Mouse (Mus musculus): ENCODE measurements around the gene Coa3.
"Not testable (repeated sequence)": the region's sequence is repeated elsewhere in the genome, so short reads cannot be mapped to it uniquely, and the experiment has no call there.

Coa3 gene

DNA sequence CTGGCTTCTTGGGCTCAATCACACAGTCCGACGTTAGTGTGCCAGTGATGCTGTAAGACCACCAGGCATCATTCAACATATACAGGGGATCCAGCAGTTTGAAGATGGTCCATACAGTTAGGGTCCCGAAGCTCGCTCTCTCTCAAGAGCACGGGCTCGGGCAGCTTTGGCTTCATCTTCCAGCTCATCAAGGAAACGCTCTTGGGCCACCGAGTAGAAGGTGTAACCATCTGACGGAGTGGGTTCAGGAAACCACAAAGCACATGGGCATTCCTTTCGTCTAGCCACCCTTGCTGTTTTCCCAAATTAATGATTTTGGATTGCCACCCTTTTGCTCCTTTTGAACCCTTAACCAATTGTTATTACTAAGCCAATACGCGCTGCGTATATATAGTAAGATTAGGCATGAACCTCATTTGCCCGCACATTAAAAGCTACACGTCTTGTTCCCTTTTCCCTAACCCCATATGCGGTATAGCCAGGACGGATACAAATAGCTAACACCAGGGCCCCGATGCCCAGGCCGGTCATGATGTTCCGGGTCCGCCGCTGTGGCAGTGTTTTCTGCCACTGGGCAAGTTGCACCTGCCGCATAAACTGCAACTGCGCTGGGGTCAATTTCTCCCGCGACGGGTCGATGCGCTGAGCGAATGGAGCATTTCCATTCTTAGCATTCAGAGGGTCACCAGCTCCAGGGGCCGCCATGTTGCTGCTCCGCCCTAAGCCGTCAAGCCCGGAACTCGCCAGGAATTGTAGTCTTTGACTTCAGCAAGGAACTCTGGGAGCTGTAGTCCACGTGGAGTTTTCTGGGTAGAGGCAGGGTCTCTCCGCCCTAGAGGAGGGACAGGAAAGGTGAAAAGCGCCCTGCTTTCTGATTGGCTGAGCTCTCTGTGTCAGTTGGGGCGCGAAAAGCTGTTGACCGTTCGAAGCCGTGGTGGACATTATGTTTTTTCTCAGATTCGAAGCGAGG lies at the start of gene Coa3, which contains the start of gene Cntd1:
Gene Coa3, minus strand, starts transcription at position 892 of the 970 bp plus-strand sequence.
Gene Cntd1, plus strand, starts transcription at position 790 of the 970 bp plus-strand sequence.
- DNase-seq (ENCODE audit: inconsistent ontology term): peak; percentile 88

DNA sequence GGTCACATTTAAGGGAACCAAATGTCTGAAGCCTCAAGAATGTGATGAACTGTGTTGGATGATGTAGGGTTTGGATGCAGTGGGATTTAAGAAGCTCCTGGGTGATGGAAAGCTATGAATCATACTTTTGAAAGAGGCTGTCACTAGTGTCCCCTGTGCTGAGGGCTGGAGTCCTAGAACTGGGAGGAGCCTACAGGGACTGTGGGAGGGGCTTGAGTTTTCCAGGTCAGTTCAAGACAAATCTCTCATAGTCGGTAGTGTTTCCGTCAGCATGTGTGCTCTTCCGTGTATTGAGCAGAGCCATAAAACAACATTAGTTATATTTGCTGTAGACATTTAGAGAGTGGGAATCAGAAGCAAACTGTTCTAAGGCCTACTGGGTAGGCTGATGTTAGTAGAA lies 48.4 kb upstream of the Coa3 start:
- DNase-seq (ENCODE audit: inconsistent ontology term): no peak

DNA sequence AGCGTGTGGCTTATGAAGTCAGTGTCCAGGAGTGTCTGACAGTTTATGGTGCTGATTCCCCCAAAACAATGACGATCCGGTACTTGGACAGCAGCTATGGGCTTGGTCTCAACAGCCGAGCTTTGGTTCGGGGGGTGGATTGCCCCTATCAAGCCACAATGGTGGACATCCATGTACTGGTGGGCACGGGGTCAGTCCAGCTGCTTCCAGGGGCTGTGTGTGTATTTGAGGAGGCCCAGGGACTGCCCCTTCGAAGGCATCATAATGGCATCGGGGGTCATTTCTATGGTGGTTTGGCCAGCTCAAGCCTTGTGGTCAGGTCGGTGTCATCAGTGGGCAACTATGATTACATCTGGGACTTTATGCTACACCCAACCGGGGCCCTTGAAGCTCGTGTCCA lies 47.2 kb upstream of the Coa3 start:
- DNase-seq (ENCODE audit: inconsistent ontology term): no peak

DNA sequence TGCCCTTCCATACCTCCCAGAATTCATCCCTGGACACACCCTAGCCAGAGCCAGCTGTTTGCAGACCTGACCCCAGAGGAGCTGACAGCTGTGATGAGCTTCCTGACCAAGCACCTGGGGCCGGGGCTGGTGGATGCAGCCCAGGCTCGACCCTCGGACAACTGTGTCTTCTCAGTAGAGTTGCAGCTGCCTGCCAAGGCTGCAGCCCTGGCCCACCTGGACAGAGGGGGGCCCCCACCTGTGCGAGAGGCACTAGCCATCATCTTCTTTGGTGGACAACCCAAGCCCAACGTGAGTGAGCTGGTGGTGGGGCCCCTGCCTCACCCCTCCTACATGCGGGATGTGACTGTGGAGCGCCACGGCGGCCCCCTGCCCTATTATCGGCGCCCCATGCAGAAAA lies 46.3 kb upstream of the Coa3 start:
- DNase-seq (ENCODE audit: inconsistent ontology term): not testable (repeated sequence)

GRCm38 (mm10) chr11:101324763-101325162 lies 45.8 kb upstream of the Coa3 start, which contains the start of gene Aoc2:
Gene Aoc2 (plus strand): TSS chr11:101325063.
- DNase-seq (ENCODE audit: inconsistent ontology term): no peak

GRCm38 (mm10) chr11:101323609-101324008 lies 44.7 kb upstream of the Coa3 start:
- peak; percentile 59 for DNase-seq (ENCODE audit: inconsistent ontology term)

DNA sequence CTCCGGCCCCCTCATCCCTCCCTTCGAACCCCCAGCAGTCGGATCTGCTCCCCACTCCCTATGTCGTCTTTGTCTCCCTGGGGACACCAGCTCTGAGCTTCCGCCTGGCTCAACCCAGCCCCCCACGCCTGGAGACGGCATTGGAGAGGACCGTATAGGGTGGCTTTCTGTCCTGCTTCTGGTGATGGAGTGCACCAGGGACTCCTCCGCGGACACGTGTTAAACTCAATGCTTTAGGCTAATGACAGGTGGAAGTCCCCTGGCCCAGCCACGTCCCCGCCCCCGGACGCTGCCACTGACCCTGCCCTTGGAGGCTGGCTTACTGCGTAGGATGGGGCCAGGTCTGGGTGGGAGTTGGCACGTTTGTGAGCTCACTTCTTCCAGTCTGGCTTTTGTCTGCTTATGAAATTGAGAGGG lies 37.6 kb upstream of the Coa3 start:
- peak; percentile 64 for DNase-seq (ENCODE audit: inconsistent ontology term)

DNA sequence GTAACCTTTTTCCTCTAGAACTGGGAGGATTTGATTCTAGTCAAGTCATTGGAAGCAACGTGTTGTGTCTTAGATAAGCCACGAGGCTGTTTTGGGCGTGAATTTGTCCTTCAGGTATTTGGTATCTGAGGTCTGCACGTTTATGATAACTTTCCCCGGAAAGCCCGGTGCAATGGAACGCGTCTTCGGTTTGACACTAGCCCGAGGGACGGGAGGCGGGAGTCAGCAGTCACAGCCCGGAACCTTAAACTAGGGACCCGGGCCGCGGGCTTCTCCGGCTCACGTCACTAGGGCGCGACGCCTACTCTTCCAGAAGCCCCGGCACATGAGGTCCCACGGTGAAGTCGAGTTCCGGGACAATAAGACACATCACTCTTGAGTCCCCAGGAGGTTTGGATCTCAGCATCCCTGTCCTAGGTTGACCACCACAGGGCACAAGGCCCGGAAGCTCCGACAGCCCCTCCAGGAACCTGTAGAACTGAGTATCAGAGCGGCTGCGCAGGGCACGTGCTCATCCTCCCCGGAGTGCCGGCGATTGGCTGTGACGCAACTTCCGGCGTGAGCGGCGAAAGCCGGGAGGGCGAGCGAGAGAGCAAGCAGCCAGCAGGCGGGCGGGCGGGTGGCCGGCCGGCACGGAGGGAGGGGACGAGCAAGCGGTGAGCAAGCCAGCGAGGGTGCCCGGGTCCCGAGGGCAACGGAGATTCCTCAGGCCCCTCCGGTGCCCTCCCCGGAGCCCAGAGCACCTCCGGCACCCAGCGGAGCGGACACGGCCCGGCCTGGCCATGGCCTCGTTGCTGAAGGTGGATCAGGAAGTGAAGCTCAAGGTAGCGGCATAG lies 37.0 kb upstream of the Coa3 start, which contains the start of gene Psme3:
Gene Psme3, plus strand, starts transcription at position 549 of the 836 bp plus-strand sequence.
- DNase-seq (ENCODE audit: inconsistent ontology term): peak; percentile 95

DNA sequence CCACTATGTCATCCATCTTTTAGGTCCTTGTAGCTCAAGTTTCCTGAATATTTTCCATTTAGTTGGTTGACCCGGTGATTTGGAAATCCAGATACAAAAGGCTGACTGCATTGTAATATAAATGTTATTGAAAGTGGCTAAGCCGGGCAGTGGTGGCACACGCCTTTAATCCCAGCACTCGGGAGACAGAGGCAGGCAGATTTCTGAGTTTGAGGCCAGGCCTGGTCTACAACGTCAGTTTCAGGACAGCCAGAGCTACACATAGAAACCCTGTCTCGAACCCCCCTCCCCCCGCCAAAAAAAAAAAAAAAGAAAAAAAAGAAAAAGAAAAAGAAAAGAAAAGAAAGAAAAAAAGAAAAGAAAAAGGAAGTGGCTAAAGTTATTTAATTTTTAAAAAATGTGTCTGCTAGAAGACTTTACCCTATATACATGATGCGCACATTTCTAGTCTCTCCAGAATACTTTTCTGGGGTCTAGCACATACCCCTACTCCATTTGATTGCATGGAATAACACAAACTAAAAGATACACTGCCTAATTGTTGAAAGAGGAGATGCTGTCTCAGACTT lies 36.3 kb upstream of the Coa3 start:
- no peak for DNase-seq (ENCODE audit: inconsistent ontology term)

DNA sequence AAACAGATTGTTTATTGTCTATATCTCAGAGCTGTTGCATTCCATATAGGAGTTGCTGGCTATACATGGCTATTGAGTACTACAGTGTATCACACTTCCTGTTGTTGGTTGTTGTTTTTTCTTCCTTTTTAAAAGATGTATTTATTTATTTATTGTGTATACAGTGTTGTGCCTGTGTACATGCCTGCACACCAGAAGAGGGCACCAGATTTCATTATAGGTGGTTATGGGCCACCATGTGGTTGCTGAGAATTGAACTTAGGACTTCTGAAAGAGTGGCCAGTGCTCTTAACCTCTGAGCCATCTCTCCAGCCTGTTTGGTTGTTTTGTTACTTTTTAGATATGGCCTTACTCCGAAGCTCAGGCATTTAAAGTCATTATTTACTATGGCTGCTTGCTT lies 35.7 kb upstream of the Coa3 start:
- DNase-seq (ENCODE audit: inconsistent ontology term): no peak

- no peak for DNase-seq (ENCODE audit: inconsistent ontology term)
These were observed 33.2 kb upstream of the Coa3 start for GRCm38 (mm10) chr11:101312150-101312549.

- DNase-seq (ENCODE audit: inconsistent ontology term): no peak
These were observed 32.2 kb upstream of the Coa3 start for GRCm38 (mm10) chr11:101311083-101311482.

GRCm38 (mm10) chr11:101307744-101308143 lies 28.8 kb upstream of the Coa3 start:
- no peak for DNase-seq (ENCODE audit: inconsistent ontology term)

- DNase-seq (ENCODE audit: inconsistent ontology term): peak; percentile 94
These were observed 23.3 kb upstream of the Coa3 start, which contains the start of gene Becn1 for GRCm38 (mm10) chr11:101302004-101302798. Gene Becn1 (minus strand): TSS chr11:101302286.

DNA sequence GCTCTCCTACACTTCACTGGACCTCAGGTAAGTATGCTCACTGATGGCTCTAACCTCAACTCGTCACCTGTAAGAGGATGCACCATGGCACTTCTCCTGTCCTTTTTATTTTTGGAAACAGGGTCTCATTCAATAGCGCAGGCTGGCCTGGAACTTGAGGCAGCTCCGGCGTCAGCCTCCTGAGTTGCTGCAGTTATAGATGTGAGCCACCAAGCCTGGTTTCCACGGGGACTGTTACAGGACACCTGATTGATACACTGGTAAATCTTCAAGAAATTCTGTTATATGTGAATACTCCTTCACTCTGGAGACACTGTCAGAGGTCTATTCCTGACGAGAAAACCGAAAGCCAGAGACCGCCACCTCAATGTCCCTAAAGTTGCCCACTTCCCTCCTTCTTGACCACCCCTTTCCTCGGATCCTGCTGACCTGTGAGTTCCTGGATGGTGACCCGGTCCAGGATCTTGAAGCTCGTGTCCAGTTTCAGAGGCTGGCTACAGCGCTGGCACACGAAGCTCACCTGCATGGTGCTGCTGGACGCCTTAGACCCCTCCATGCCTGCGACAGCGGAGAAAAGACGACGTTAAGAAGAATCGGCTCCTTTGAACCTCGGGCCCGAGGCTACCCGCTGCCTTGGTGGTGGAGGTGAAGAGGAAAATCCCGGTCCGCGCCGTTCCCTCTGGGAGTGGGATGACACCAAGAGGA lies 22.5 kb upstream of the Coa3 start:
- no peak for DNase-seq (ENCODE audit: inconsistent ontology term)

DNA sequence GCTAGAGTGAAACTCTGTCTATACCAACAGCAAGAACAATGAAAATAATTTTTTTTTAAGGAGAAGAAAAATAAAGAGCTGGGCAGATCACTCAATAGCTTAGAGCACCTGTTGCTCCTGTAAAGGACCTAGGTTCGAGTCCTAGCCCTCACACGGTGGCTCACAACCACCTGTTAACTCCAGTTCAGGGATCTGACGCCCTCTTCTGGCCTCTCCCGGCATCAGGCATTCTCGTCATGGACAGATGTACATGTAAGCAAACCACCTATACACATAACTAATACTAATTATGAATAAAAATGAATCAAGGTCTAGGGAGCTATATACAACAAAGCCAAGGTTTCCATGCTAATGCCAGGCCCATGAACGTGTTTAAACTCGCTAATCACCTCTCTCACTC lies 22.0 kb upstream of the Coa3 start:
- no peak for DNase-seq (ENCODE audit: inconsistent ontology term)

DNA sequence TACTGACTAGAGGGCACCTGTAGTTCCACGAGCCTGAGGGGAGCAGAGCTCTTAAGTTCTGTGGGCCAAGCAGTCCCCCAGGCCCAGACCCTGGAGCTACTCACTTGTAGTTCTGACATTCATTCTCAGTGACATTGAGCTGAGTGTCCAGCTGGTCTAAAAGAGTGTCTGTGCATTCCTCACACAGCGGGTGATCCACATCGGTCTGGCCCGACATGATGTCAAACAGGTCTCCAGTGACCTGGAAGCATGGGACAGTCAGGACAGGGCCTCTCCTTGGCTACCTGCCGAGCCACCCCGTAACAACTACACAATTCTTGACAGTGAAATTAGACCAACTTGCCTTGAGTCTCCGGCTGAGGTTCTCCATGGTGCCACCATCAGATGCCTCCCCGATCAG lies 16.3 kb upstream of the Coa3 start:
- DNase-seq (ENCODE audit: inconsistent ontology term): peak; percentile 86

GRCm38 (mm10) chr11:101291231-101291630 lies 12.3 kb upstream of the Coa3 start:
- DNase-seq (ENCODE audit: inconsistent ontology term): no peak

DNA sequence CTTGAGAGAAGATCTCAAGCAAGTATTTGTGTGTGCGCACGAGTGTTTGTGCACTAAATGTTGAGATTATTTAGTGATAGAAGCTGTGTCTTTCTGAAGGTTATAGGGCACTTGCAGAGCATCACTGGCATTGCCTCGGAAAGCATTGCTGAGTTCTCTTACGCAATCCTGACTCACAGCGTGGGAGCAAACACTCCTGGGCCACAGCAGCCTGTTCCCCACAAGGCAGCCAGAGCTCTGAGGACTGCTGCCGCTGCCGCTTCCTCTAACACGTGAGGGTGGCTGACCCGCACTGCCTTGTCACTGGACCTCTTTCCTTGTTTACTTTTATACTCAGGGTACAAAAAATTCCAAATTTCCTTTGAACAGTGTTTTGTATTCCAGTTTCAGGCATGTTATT lies 8.4 kb upstream of the Coa3 start:
- DNase-seq (ENCODE audit: inconsistent ontology term): no peak

DNA sequence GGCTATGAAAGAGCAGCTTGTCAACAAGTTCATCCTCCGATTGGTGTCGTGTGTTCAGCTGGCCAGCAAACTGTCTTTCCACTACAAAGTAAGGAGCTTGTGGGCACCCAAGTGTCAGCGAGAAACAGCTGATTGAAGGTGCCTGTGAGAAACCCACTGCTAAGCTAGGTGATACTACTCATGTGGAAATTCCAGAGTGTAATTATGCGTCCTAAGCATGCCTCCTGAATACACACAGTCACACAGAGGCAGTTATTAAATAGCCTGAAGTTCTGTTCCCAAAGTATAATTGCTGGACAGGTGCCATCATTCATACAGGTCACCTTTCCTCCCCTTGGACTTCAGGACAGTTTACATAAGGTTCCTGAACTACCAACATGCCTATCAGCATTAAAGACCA lies 4.9 kb upstream of the Coa3 start:
- peak; percentile 11 for DNase-seq (ENCODE audit: inconsistent ontology term)

Data from Muller cell, postnatal 12 days (primary cell).